Mouse (Mus musculus) cerebellum, adult 2 months (tissue): ENCODE measurements around the gene Slc46a1.

Experiments
- CTCF ChIP-seq: fragments of 200-500 bp; IDR thresholded peaks from 2 replicates; pipeline ENCODE4 v1.5.1; 2011; ENCODE audit warnings: low read depth, mild to moderate bottlenecking, control low read depth, low read length, moderate library complexity, borderline replicate concordance; ENCODE audit not compliant: insufficient read depth
- POLR2A ChIP-seq: fragments of 200-500 bp; IDR thresholded peaks from 2 replicates; pipeline ENCODE4 v1.6.1; 2011; ENCODE audit warnings: low read length, control low read depth, borderline replicate concordance; ENCODE audit not compliant: insufficient read depth

- no peak for TF ChIP-seq CTCF
- no peak for TF ChIP-seq POLR2A
Observed at GRCm38 (mm10) chr11:78434052-78434451, 31.4 kb upstream of the Slc46a1 start.
